Mouse (Mus musculus) megakaryocyte, adult 5-6 weeks (primary cell): ENCODE measurements around the gene Hsd3b6. TPM values are rescaled to one million over a fixed set of nuclear protein-coding genes. Genes with fewer than 3 reads are reported as not detected.
"Not testable (repeated sequence)": the region's sequence is repeated elsewhere in the genome, so short reads cannot be mapped to it uniquely, and the experiment has no call there.

Experiments used
- ATAC-seq: 2 replicates; pipeline ENCODE4 v1.8.0; 2016; ENCODE audit warnings: mild to moderate bottlenecking, inconsistent platforms; ENCODE audit not compliant: poor library complexity, severe bottlenecking
- total RNA-seq, 2 experiments: library from RNA; stranded (forward) in 1 of 2; stranded (reverse) in 1 of 2; fragments of 153-499, 151-499 nt in 1 of 2; fragments of 221-1000, 200-1000 nt in 1 of 2; gene quantifications; 2 replicates each; pipeline versions ENCODE4 v1.2.3 to v1.2.4; 2015 to 2017

Gene Hsd3b6
- total RNA-seq (2015) (not detected in 2 replicates), total RNA-seq (2017) (not detected in 2 replicates)

GRCm38 (mm10) chr3:98814101-98814670 is at the start of gene Hsd3b6:
Gene Hsd3b6, minus strand, starts transcription at chr3:98814443.
- no peak for ATAC-seq

- no peak for ATAC-seq
Observed at GRCm38 (mm10) chr3:98862800-98863199, 48.6 kb upstream of the Hsd3b6 start.

- no peak for ATAC-seq
Observed at GRCm38 (mm10) chr3:98859576-98859975, 45.3 kb upstream of the Hsd3b6 start, which contains the start of gene Hsd3b1. Gene Hsd3b1, minus strand, starts transcription at chr3:98859794.

GRCm38 (mm10) chr3:98858051-98858450 is 43.8 kb upstream of the Hsd3b6 start:
- no peak for ATAC-seq

GRCm38 (mm10) chr3:98856892-98857291 is 42.6 kb upstream of the Hsd3b6 start:
- no peak for ATAC-seq

- no peak for ATAC-seq
Observed at GRCm38 (mm10) chr3:98855160-98855559, 40.9 kb upstream of the Hsd3b6 start.

GRCm38 (mm10) chr3:98853685-98854084 is 39.4 kb upstream of the Hsd3b6 start:
- no peak for ATAC-seq

GRCm38 (mm10) chr3:98853051-98853450 is 38.8 kb upstream of the Hsd3b6 start:
- ATAC-seq: no peak

GRCm38 (mm10) chr3:98852631-98853030 is 38.4 kb upstream of the Hsd3b6 start:
- ATAC-seq: no peak

GRCm38 (mm10) chr3:98851853-98852252 is 37.6 kb upstream of the Hsd3b6 start:
- ATAC-seq: no peak

GRCm38 (mm10) chr3:98850262-98850661 is 36.0 kb upstream of the Hsd3b6 start:
- no peak for ATAC-seq

- ATAC-seq: no peak
Observed at GRCm38 (mm10) chr3:98848898-98849297, 34.7 kb upstream of the Hsd3b6 start.

- ATAC-seq: not testable (repeated sequence)
Observed at GRCm38 (mm10) chr3:98812653-98813052, 1.6 kb downstream of the Hsd3b6 start.

- ATAC-seq: not testable (repeated sequence)
Observed at GRCm38 (mm10) chr3:98805032-98805431, 9.2 kb downstream of the Hsd3b6 start.

- no peak for ATAC-seq
Observed at GRCm38 (mm10) chr3:98786551-98786950, 27.7 kb downstream of the Hsd3b6 start.

GRCm38 (mm10) chr3:98782181-98782868 is 31.9 kb downstream of the Hsd3b6 start:
- no peak for ATAC-seq

GRCm38 (mm10) chr3:98780921-98781320 is 33.3 kb downstream of the Hsd3b6 start:
- no peak for ATAC-seq

- ATAC-seq: no peak
Observed at GRCm38 (mm10) chr3:98764155-98764554, 50.1 kb downstream of the Hsd3b6 start.

- ATAC-seq: no peak
Observed at GRCm38 (mm10) chr3:98756836-98757235, 57.4 kb downstream of the Hsd3b6 start.
